Mouse (Mus musculus) midbrain, embryonic 11.5 days (tissue): ENCODE results near the gene Slc23a4. TPM values are rescaled to one million over a fixed set of nuclear protein-coding genes. Genes with fewer than 3 reads are reported as not detected.

Source experiments
- ATAC-seq: fragments of 200-750 bp; cut with Nextera tagmentation; 2 replicates; pipeline ENCODE4 v1.8.0; 2017; ENCODE audit warnings: moderate TSS enrichment, moderate library complexity; ENCODE audit not compliant: low FRiP score
- DNase-seq: peaks from one replicate; pipeline ENCODE4 v3.0.0; 2015; ENCODE audit warnings: low spot score; ENCODE audit errors: missing footprints
- H3K27ac ChIP-seq: fragments of 300-500 bp; sonication (generic); 2 replicates; pipeline ENCODE4 v1.5.1; 2014; ENCODE audit warnings: low read depth, low read length
- H3K27me3 ChIP-seq: fragments of 300-500 bp; sonication (generic); 2 replicates; pipeline ENCODE4 v1.6.1; 2014; ENCODE audit warnings: mild to moderate bottlenecking, low read length, moderate library complexity, mixed read lengths; ENCODE audit not compliant: control insufficient read depth, insufficient read depth
- H3K36me3 ChIP-seq: fragments of 300-500 bp; sonication (generic); 2 replicates; pipeline ENCODE4 v1.6.1; 2014; ENCODE audit warnings: mild to moderate bottlenecking, low read length, moderate library complexity, mixed read lengths; ENCODE audit not compliant: control insufficient read depth, insufficient read depth
- H3K4me1 ChIP-seq: fragments of 300-500 bp; sonication (generic); 2 replicates; pipeline ENCODE4 v1.6.1; 2014; ENCODE audit warnings: low read length; ENCODE audit not compliant: control insufficient read depth, insufficient read depth
- H3K4me2 ChIP-seq: fragments of 300-500 bp; sonication (generic); 2 replicates; pipeline ENCODE4 v1.6.1; 2014; ENCODE audit warnings: mild to moderate bottlenecking, moderate library complexity
- H3K4me3 ChIP-seq: fragments of 300-500 bp; sonication (generic); 2 replicates; pipeline ENCODE4 v1.5.1; 2014; ENCODE audit warnings: low read depth, low read length
- H3K9ac ChIP-seq: fragments of 300-500 bp; sonication (generic); 2 replicates; pipeline ENCODE4 v1.6.1; 2014; ENCODE audit warnings: low read length
- H3K9me3 ChIP-seq: fragments of 300-500 bp; sonication (generic); 2 replicates; pipeline ENCODE4 v1.6.1; 2016; ENCODE audit warnings: low read length; ENCODE audit not compliant: control insufficient read depth
- WGBS: fragments of 180-500 bp; shearing (Covaris S2); extraction: QIAGEN DNeasy Blood & Tissue Kit; methylation state at CpG from one replicate; pipeline ENCODE4 v1.1.7; 2014; 5-methylcytosine and 5-hydroxymethylcytosine counted together
- polyA plus RNA-seq: library from polyadenylated mRNA; unstranded; fragments of >200 nt; fragmentation: Nextera tagmentation; extraction: Ambion mirVana; gene quantifications from 2 replicates; pipeline ENCODE4 v1.2.1, GENCODE M21; 2014

Slc23a4 gene
- polyA plus RNA-seq, 1 experiment from 2014 or later: 0.34 TPM

GRCm38 (mm10) chr6:34936743-34937142 is 51.5 kb downstream of the Slc23a4 start:
- Histone ChIP-seq H3K9ac (no peak overlapping the region), H3K9me3 (no peaks in the 10 kb centered on the region), H3K4me3 (no peak overlapping the region), H3K27ac (no peak overlapping the region), H3K4me1 (no peaks in the 10 kb centered on the region), H3K36me3 (no peaks in the 10 kb centered on the region), H3K27me3 (no peaks in the 10 kb centered on the region), H3K4me2 (no peak overlapping the region)
- ATAC-seq (no peak), DNase-seq (peak; percentile 80)
- 72% methylated on average over 5 of the region's 5 CpGs for WGBS

- ATAC-seq: no peak
- Histone ChIP-seq H3K27ac (no peak overlapping the region), H3K9me3 (no peaks in the 10 kb centered on the region), H3K27me3 (no peaks in the 10 kb centered on the region), H3K4me1 (no peaks in the 10 kb centered on the region), H3K4me2 (no peak overlapping the region), H3K4me3 (no peak overlapping the region), H3K9ac (no peak overlapping the region), H3K36me3 (no peaks in the 10 kb centered on the region)
- 80% methylated on average over 1 of the region's 1 CpGs for WGBS
- no peak for DNase-seq
Observed at GRCm38 (mm10) chr6:34932633-34933032, 55.6 kb downstream of the Slc23a4 start.

GRCm38 (mm10) chr6:34927594-34927993 is 60.6 kb downstream of the Slc23a4 start:
- no peaks in the 10 kb centered on the region for H3K4me1 ChIP-seq
- peak; percentile 57 for DNase-seq
- no peaks in the 10 kb centered on the region for H3K27me3 ChIP-seq
- no peak overlapping the region for H3K9ac ChIP-seq
- no peak overlapping the region for H3K4me2 ChIP-seq
- no peaks in the 10 kb centered on the region for H3K9me3 ChIP-seq
- no peak overlapping the region for H3K4me3 ChIP-seq
- no peaks in the 10 kb centered on the region for H3K36me3 ChIP-seq
- ATAC-seq: no peak
- no peak overlapping the region for H3K27ac ChIP-seq
- WGBS: 96% methylated on average over 8 of the region's 8 CpGs

GRCm38 (mm10) chr6:34927156-34927555 is 61.0 kb downstream of the Slc23a4 start:
- peak; percentile 14; the same call in 1 of the 2 replicates for ATAC-seq
- no peak overlapping the region for H3K4me3 ChIP-seq
- peak; percentile 98 for DNase-seq
- no peaks in the 10 kb centered on the region for H3K9me3 ChIP-seq
- no peaks in the 10 kb centered on the region for H3K36me3 ChIP-seq
- H3K27ac ChIP-seq: no peak overlapping the region
- no peak overlapping the region for H3K4me2 ChIP-seq
- no peaks in the 10 kb centered on the region for H3K27me3 ChIP-seq
- H3K4me1 ChIP-seq: no peaks in the 10 kb centered on the region
- H3K9ac ChIP-seq: no peak overlapping the region
- 49% methylated on average over 4 of the region's 4 CpGs for WGBS

- 58% methylated on average over 14 of the region's 14 CpGs for WGBS
- Histone ChIP-seq H3K9ac (no peak overlapping the region), H3K27ac (no peak overlapping the region), H3K4me2 (no peak overlapping the region), H3K36me3 (no peaks in the 10 kb centered on the region), H3K9me3 (no peaks in the 10 kb centered on the region), H3K4me3 (no peak overlapping the region), H3K4me1 (no peaks in the 10 kb centered on the region), H3K27me3 (no peaks in the 10 kb centered on the region)
- ATAC-seq (0 out of 2 replicates have a peak, but pooled peaks have one; percentile 30), DNase-seq (no peak)
Observed at GRCm38 (mm10) chr6:34921941-34922340, 66.3 kb downstream of the Slc23a4 start.

- no peaks in the 10 kb centered on the region for H3K27me3 ChIP-seq
- ATAC-seq: no peak
- H3K4me2 ChIP-seq: no peak overlapping the region
- no peaks in the 10 kb centered on the region for H3K9me3 ChIP-seq
- WGBS: 94% methylated on average over 12 of the region's 12 CpGs
- H3K4me3 ChIP-seq: no peak overlapping the region
- no peaks in the 10 kb centered on the region for H3K4me1 ChIP-seq
- no peak overlapping the region for H3K27ac ChIP-seq
- no peaks in the 10 kb centered on the region for H3K36me3 ChIP-seq
- no peak for DNase-seq
- H3K9ac ChIP-seq: no peak overlapping the region
Observed at GRCm38 (mm10) chr6:34920631-34921030, 67.6 kb downstream of the Slc23a4 start.

- WGBS: 55% methylated on average over 10 of the region's 10 CpGs
- H3K4me3 ChIP-seq: no peak within 1 kb of the TSS
- no peaks in the 10 kb centered on the region for H3K9me3 ChIP-seq
- H3K4me1 ChIP-seq: no peaks in the 10 kb centered on the region
- H3K36me3 ChIP-seq: no peaks in the 10 kb centered on the region
- no peak within 1 kb of the TSS for H3K9ac ChIP-seq
- no peaks in the 10 kb centered on the region for H3K27me3 ChIP-seq
- DNase-seq: no peak
- ATAC-seq: no peak
- H3K27ac ChIP-seq: no peak within 1 kb of the TSS
- no peak within 1 kb of the TSS for H3K4me2 ChIP-seq
Observed at GRCm38 (mm10) chr6:34919956-34920355, 68.2 kb downstream of the Slc23a4 start, which contains the start of gene Stra8. Gene Stra8 (plus strand): TSS chr6:34920163.

- 79% methylated on average over 7 of the region's 7 CpGs for WGBS
- Histone ChIP-seq H3K27me3 (no peaks in the 10 kb centered on the region), H3K36me3 (no peaks in the 10 kb centered on the region), H3K27ac (no peak overlapping the region), H3K9ac (no peak overlapping the region), H3K4me2 (no peak overlapping the region), H3K9me3 (no peaks in the 10 kb centered on the region), H3K4me3 (no peak overlapping the region), H3K4me1 (no peaks in the 10 kb centered on the region)
- no peak for ATAC-seq
- no peak for DNase-seq
Observed at GRCm38 (mm10) chr6:34919146-34919545, 69.1 kb downstream of the Slc23a4 start.

- H3K36me3 ChIP-seq: no peaks in the 10 kb centered on the region
- H3K9ac ChIP-seq: no peak overlapping the region
- ATAC-seq (no peak), DNase-seq (peak; percentile 23)
- no peak overlapping the region for H3K4me2 ChIP-seq
- 82% methylated on average over 3 of the region's 3 CpGs for WGBS
- H3K4me1 ChIP-seq: peaks cover 6% of the 10 kb centered on the region; the same call in 1 of the 2 replicates
- no peak overlapping the region for H3K27ac ChIP-seq
- no peak overlapping the region for H3K4me3 ChIP-seq
- H3K27me3 ChIP-seq: no peaks in the 10 kb centered on the region
- no peaks in the 10 kb centered on the region for H3K9me3 ChIP-seq
Observed at GRCm38 (mm10) chr6:34914462-34914861, 73.7 kb downstream of the Slc23a4 start.
